Mouse (Mus musculus): Measurements from ENCODE around the gene Aox1.
"Not testable (repeated sequence)": the region's sequence is repeated elsewhere in the genome, so short reads cannot be mapped to it uniquely, and the experiment has no call there.

Aox1 gene

DNA sequence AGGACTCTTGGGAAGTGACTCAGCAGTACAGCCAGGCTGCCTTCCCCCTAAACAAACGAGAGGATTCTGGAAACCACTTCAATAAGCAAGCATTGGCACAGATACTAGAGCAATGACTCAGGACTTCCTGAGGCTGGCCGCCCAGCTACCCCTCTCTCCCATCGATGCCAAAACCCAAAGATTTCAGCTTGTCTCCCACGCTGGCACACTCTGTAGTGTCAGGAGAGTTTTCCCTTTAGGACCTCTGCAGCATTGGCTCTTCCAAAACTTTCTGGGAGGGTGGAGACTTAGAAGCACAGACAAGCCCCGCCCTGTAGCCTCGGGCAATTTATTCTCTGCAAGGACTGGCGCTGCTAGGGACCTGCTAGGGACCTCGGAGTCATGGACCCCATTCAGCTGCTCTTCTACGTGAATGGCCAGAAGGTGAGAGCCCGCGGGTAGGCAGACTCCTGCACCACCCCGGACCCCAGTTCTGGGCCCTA lies at the start of gene Aox1:
Gene Aox1 (plus strand): TSS at position 296 of the 482 bp plus-strand sequence.
- DNase-seq (ENCODE audit: low read depth, low spot score) = peak; percentile 96

DNA sequence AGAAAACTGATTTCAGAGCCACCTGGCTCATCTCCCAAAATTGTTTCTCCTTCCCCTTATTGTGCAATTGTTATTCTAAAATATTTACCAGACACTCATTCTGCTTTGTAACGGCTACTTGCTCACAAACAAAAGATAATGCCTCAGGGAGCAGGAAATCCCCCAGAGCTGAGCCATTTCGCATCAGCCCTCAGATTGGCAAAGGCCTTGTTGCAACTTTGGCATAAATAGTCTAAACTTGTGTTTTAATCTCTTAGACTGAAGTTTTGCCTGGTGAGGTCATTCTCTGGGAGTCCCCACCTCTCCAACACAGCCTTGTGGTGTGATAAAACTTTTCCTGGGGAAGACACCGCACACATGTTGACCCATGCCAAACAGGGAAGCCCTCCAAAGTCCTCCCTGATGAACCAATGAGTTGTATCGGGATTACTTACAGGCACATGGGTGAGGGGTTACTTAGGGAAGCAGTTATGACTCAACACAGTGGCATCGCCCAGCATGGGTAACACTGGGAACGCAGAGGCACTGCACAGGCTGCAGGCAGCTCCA lies 40.6 kb upstream of the Aox1 start:
- peak; percentile 69 for DNase-seq (ENCODE audit: low read depth, low spot score)

DNA sequence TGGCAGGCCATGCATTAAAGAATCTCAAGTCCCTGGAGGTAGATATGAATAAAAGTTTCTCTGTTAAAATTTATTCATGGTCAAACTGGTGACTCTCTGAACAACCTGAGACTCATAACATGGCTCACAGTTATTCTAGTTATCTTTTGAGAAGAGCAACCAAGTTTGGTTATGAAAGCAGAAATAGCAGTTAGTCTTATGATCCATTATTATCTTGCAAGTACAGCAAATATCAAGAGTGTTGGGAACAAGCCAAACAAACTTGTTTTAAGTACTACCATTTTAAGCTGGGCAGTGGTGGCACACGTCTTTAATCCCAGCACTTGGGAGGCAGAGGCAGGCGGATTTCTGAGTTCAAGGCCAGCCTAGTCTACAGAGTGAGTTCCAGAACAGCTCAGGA lies 38.5 kb upstream of the Aox1 start:
- no peak for DNase-seq (ENCODE audit: low read depth, low spot score)

DNA sequence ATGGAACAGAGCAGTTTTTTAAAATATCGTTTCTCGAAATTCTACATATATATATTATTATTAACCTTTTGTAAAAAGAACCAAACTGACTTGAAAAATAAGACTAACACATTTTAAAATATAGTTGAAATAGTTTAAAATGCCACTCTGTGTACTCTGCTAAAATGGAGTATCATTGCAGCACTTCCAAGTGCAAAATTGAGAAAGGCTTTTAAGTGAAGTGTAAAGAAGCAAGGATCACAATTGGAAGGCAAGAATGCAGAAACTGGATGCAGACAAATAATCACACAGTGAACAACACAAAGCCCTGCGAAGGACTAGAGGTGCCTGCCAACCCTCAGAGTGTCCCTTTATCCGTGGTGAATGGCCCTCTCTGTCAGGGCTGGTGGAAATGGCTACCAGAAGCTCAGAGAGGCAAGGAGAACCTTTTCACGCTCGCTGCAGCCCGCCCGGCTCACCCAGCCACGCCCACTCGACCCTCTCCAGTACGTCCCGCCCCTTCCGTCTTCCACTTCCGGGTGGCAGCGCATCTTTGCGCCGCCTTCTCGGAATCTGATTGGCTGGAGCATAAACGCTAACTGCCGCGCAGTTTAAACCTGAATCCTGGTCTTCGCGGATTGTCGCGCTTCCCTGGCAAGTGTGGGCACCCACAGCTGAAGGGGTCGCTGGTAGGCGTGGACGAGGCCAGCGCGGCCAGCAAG lies 34.1 kb upstream of the Aox1 start, which contains the start of gene Sgo2a:
Gene Sgo2a (plus strand): TSS at position 540 of the 701 bp plus-strand sequence.
- DNase-seq (ENCODE audit: low read depth, low spot score) = peak; percentile 98

DNA sequence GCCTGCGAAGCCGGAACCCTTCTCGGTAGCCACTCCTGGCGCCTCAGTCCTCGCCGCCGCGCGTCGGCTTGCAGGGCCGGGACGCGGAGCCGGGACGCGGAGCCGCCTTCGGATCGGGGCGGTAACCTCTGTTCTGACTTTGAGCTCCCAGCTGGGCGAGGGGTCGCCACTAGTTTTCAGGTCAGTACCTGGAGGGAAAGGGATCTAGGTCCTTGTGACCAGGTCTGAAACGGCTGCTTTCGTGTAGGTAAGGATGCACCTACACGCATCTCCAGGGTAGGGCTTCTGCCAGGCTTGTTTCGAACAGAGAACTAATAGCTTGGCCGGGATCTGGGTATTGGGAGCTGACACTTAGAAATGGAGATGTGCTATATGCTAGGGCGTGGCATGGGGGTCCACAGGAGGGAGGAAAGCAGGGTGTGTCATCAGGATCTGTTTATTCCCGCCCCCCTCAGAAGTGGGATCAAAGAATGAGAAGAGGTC lies 33.6 kb upstream of the Aox1 start:
- no peak for DNase-seq (ENCODE audit: low read depth, low spot score)

DNA sequence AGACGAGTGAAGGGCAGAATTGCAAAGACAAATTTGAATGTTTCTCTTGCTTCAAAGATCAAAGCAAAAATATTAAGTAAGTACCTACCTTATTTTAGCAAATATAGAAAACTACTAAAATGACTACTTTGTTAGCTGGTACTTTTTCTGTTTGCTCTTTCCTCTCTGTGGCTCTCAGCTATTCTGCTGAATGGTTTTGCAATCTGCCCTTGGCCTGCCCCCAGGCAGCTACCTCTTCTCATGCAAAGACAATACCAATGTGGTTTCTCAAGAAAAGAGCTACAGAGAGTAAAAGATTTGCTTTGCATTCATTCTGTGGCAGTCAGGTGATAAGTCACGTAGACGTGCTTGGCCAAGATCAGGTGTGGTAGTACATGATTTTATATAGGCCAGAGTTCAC lies 31.6 kb upstream of the Aox1 start:
- DNase-seq (ENCODE audit: low read depth, low spot score) = peak; percentile 45

DNA sequence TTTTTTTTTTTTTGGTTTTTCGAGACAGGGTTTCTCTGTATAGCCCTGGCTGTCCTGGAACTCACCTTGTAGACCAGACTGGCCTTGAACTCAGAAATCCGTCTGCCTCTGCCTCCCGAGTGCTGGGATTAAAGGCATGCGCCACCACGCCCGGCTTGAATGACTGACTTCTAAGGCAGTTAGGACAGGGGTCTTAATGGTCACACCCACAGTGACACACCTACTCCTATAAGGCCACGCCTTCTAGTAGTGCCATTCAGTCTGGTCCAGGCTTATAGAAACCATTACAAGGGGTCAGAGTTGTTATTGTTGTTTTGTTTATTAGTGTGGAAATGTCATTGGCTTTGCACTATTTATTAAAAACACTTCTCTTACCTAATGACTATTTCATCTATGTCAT lies 23.3 kb upstream of the Aox1 start:
- peak; percentile 56 for DNase-seq (ENCODE audit: low read depth, low spot score)

DNA sequence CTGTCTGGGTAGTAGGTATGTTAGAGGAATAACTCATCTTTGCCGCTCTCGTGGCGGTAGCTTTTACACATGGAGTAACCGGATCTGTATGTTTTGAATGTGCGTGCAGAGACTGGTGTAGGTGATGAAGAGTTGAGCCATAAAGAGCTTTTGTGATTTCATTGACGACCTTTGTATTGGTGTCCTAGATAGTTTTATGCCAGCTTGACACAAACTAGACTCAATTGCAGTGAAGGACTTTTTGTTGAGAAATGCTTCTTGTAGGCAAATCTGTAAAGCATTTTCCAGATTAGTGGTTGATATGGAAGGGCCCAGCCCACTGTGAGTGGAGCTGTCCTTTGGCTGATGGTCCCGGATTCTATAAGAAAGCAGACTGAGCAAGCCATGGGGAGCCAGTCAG lies 10.9 kb upstream of the Aox1 start, which contains the start of gene Kctd18:
Gene Kctd18 (minus strand): TSS at position 101 of the 400 bp plus-strand sequence.
- no peak for DNase-seq (ENCODE audit: low read depth, low spot score)

DNA sequence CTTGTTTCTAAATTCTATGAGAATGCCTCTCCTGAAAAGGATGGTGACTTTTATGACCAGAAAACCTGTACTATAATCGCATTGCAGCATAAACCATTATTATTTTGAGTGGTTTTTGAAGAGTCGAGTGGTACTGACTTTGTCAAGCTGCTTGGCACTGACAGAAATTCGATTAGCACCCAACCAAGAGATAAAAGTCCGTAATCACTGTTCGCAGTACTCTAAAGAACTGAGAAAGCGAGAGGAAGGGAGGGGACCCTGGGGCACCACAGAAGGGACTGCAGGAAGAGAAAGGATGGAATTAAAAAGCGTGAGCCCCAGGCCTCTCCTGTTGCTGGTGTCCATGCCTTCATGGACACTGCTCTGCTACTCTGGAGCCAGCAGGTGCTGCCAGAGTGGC lies 2.0 kb upstream of the Aox1 start:
- no peak for DNase-seq (ENCODE audit: low read depth, low spot score)

DNA sequence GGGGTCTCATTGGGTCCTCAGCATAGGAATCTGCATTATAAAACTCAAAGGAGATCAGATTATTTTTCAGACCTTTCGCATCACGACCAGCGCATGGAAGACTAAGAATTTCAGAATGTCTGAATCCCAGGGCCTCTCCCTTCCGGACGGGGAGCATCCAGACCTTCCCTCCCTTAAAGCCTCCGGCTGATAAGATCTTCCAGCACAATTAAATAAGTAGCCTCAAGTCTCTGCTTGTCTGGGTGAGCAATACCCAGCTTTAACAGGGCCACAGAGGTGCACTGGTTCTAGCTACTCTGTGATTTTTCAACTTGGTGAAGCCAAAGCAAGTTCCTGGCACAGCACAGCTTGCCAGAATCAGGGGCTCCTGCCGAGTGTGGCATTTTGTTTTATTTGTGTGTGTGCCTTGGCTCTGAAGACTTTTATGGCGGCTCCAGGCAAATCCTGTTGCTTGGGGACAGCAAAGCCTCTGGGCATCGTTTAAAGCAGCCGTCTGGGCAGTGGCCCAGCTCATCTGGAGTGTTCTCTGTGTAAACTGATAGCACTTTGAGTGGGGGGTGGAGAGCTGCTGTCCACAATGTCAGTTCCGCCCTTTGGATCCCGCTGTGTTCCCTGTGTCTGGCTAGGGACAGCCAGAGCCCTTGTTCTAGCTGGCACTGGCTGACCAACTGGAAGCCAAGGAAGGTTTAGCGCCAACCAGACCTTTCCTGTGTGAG lies 583 bp downstream of the Aox1 start:
- DNase-seq (ENCODE audit: low read depth, low spot score) = peak; percentile 50

DNA sequence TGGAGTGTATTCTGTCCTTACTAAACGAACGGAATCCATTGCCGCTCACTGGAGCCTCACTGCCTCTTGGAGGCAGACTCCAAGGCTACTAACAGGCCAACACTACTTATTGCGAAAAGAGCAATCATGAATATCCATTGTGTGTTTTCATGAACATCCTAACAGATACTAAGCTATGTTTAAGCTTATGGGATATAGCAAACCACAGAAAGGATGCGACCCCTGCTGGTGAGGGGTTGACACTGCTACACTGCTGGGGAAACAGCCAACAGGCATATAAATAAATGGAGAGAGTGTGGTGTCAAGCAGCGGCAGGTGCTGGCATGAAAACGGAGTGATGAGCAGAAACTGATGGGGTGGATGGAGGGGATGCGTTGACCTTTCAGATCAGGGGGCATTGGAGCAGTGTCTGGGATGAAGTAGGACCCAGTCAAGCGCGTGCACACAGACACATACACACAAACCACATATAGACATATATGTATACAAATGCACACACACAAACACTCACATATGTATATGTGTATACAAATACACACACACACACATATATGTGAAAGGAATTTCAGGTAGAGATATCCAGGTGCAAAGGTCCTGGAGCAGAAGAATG lies 1.5 kb downstream of the Aox1 start:
- peak; percentile 84 for DNase-seq (ENCODE audit: low read depth, low spot score)

DNA sequence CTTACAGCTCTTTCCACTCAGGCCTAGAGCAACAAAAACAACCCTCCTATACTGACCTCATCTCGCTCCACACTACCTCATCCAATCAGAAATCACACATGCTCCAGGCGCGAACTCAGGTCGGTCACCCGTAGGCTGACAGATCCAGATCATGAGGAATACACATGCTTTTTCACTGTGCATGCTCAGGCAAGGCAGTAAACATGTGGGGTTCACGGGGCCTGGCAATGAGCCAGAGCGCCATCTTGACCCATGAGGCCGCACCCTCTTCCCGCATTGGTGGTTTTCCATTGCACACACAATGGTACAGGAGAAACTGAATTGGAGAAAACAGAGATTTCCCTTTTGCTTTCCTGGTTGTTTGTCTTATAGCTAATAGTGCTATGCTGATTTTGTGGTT lies 7.6 kb downstream of the Aox1 start:
- not testable (repeated sequence) for DNase-seq (ENCODE audit: low read depth, low spot score)

DNA sequence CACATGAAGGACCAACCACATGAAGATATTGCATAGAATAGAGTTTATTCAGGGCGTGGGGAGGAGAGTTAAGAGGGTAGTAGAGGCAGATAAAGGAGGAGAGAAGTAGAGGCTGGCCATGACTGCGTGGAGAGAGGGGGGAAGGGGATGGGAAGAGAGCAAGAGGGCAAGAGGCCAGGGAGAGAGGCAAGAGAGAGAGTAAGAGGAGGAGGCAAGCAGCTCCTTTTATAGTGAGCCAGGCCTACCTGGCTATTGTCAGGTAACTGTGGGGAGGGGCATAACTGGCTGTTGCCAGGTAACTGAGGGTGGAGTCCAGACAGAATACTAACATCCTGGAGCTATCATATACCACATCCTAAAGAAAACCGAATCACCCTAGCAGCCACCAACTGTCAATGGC lies 15.3 kb downstream of the Aox1 start:
- no peak for DNase-seq (ENCODE audit: low read depth, low spot score)

DNA sequence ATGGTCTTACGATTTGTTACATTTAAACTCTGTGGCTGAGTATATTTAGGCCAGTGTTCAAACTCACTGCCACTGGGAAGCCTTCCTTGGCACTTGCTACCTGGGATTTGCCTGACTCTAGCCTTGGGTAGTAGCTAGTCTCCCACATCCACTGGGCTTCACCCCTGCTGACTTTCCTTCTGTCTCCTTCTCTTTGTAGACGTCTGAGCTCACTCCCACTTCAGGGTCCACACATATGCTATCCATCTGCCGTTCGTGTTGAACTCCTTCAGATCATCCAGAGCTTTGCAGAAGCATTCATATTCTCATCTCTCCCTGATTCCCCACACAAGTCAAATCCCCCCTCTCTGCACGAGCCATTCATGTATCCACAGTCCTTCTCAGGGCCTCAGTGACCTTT lies 15.8 kb downstream of the Aox1 start:
- DNase-seq (ENCODE audit: low read depth, low spot score) = no peak

DNA sequence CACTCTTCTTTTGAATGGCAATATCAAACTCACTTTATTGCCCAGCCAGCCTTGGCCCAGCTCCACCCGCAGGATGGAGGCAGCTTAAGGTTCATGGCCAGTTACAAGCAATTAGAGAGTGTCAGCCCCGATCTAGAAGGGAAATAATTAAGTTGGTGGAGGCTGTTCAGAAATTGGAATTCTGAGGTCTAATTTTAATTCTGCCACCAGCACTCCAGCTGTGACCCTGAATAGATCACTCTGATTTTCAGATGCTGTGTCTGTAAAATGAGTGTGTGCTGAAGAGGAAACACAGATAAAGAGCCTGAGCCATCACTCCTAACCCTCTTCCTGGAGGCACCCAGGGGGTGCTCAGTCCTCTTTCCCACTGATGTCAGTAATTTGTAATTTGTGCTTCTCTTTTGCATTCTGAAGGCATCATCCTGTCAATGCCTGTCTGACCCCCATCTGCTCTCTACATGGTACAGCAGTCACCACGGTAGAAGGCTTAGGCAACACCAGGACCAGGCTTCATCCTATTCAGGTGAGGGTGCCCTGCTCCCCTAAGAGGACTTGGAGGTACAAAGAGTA lies 17.1 kb downstream of the Aox1 start:
- no peak for DNase-seq (ENCODE audit: low read depth, low spot score)

DNA sequence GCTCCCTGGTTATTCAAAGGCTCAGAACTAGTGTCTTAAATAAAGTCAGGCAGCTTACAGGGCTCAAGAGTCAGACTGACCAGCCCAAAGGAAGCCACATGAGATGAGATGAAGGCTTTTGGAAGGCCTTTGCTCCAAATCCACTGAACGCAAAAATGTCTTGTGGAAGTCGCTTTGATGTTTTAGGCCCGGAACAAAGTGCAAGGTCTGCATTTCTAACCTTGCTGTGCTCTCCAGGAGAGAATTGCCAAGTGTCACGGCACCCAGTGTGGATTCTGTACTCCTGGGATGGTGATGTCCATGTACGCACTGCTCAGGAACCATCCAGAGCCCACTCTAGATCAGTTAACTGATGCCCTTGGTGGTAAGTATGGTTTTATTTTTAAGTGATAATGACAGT lies 19.4 kb downstream of the Aox1 start:
- no peak for DNase-seq (ENCODE audit: low read depth, low spot score)

DNA sequence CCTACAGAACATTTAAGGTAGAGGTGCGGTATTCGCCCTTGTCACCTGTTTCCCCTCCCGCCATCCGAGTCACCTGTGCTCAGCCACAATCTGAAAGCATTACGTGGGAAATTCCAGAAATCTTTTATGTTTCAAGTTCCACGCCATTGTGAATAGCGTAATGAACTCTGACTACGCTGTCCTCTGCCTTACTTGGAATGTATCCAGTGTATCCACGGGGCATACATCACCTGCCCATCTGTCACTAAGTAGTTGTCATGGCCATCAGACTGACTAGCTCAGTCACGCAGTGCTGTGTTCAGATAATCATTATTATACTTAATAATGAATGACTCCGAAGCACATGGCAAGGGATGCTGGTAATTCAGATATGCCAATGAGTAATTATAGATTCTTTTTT lies 25.9 kb downstream of the Aox1 start:
- no peak for DNase-seq (ENCODE audit: low read depth, low spot score)

DNA sequence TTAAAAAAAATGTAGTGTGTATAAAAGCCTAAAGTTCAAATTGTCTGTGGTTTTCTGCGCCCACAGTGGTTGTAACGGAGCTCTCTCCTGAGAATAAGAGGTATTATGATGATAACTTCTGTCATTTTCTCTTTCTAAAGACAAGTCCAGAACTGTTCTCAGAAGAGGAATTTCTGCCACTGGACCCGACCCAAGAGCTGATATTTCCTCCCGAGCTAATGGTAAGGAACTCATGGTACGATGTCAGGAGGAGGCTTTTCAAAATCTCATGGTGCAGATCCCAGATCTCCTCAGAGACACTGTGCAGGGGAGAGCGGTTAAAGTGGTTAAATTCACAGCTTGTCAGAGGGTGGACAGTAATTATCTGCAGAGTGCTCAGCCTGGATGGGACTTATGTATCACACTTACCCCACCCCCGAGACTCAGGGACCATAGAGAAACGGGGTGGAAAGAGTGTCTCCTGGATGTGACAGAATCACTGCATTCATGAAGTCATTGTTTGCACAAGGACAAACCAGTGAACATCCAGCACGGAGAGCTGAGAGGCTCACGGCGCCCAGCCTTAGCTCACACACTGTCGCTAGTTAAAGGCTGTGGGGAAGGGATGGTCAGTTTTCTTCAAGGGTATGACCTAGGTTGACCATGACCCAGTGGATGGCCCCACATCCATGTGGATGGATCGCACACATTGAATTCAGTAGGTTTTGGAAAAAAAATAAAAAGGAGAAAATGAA lies 26.5 kb downstream of the Aox1 start:
- DNase-seq (ENCODE audit: low read depth, low spot score) = no peak

DNA sequence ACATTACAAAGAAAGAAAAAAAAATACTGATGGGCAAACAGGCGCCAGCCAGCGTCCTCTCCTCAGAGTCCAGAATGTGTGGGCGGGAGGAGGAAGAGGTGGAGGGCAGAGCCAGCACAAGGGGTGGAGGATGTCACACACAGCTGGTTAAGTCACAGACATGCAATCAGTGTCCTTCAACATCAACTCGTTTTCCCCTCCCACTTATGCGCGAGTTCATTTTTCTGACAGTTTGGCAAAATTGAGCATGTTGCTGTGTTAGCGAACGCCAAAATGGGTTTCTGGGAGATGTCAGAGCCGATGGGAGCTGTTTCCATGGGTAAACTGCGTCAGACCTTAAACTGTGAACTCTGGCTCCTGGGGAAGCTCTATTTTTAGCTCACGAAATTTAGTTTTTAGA lies 27.2 kb downstream of the Aox1 start:
- no peak for DNase-seq (ENCODE audit: low read depth, low spot score)

DNA sequence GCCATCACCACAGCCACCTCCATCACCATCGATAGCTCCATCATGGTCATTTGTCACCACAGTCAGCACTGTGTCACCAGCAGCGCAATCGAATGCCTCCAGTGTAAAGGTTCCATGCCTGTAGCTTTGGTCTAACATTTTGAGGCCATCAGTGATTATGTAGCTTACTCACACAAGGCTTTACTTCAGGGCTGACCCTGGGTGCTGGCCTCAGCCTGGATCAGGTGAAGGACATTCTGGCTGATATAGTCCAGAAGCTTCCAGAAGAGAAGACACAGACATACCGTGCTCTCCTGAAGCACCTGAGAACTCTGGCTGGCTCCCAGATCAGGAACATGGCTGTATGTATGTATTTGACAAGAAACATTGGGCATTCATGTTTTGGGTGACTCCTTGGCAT lies 29.1 kb downstream of the Aox1 start:
- DNase-seq (ENCODE audit: low read depth, low spot score) = no peak

DNA sequence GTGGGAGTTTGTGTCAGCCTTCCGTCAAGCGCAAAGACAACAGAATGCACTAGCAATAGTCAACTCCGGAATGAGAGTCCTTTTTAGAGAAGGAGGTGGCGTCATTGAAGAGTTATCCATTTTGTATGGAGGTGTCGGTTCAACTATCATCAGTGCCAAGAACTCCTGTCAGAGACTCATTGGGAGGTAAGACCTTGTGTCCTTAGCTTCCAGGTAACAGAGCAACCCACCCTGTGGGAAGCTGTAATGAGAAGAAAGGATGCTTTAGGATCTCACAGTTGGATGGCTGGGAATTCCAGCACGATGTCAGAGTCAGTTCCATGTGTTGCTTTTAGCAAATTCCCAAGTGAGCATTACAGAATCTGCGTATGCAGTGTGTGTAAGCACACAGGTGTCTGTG lies 32.4 kb downstream of the Aox1 start:
- no peak for DNase-seq (ENCODE audit: low read depth, low spot score)

Data from ZHBTc4 (cell line).